8 mouse cellular contexts compared by ENCODE assay signal in genomic region chr9:31130357-31131204, GRCm38 (mm10). TPM values are rescaled to one million over a fixed set of nuclear protein-coding genes. Genes with fewer than 3 reads are reported as not detected.
DNase-seq lines count a peak whose midpoint lies in the region; ATAC-seq lines count a peak whose summit lies in the region.

No protein-coding gene starts in this region.

- intact Hi-C loops in left cerebral cortex, postnatal 10 days (cut with DNase I): no loop called here

- H3K9ac ChIP-seq in embryonic facial prominence, embryonic 14.5 days (ENCODE audit: low read depth, low read length): peak overlapping the region; percentile 61
- peak overlapping the region; percentile 63 for H3K9ac ChIP-seq in intestine, embryonic 15.5 days

- WGBS in embryonic facial prominence, embryonic 14.5 days: 13% methylated on average over 26 of the region's 26 CpGs
- 6% methylated on average over 26 of the region's 26 CpGs for WGBS in intestine, embryonic 15.5 days

- peaks cover 6% of the 10 kb centered on the region for H3K4me1 ChIP-seq in embryonic facial prominence, embryonic 14.5 days (ENCODE audit: control insufficient read depth, insufficient read depth, low read length)
- peaks cover 17% of the 10 kb centered on the region for H3K4me1 ChIP-seq in intestine, embryonic 15.5 days (replicated peaks)

- peak overlapping the region; percentile 50 for H3K4me3 ChIP-seq in embryonic facial prominence, embryonic 14.5 days (ENCODE audit: low read depth, low read length)
- H3K4me3 ChIP-seq in intestine, embryonic 15.5 days (replicated peaks): peak overlapping the region; percentile 57

- H3K4me2 ChIP-seq in embryonic facial prominence, embryonic 14.5 days (ENCODE audit: low read depth, low read length): peak overlapping the region; percentile 85
- peak overlapping the region; percentile 90 for H3K4me2 ChIP-seq in intestine, embryonic 15.5 days (replicated peaks)

- no peak for ATAC-seq in embryonic facial prominence, embryonic 14.5 days (ENCODE audit: low read depth)
- peak; percentile 18 for ATAC-seq in intestine, embryonic 15.5 days
- ATAC-seq in erythroid progenitor cell, adult 5-6 weeks (replicated peaks; ENCODE audit: low FRiP score, poor library complexity, severe bottlenecking): no peak
- ATAC-seq in cerebellum, adult (ENCODE audit: insufficient number of reproducible peaks, low FRiP score, low TSS enrichment): no peak

- DNase-seq in thymus, postnatal 0 days (ENCODE audit: low spot score): peak; percentile 30
- no peak for DNase-seq in thymus, postnatal 36 days
- DNase-seq in embryonic facial prominence, embryonic 14.5 days (ENCODE audit: low spot score): no peak
- peak; percentile 25 for DNase-seq in mesoderm, embryonic 11.5 days (ENCODE audit: low read depth, low spot score)
- no peak for DNase-seq in left cerebral cortex, postnatal 10 days (ENCODE audit: extremely low spot score in 1 of 2, low spot score in 2 of 2)

- H3K9me3 ChIP-seq in embryonic facial prominence, embryonic 14.5 days (ENCODE audit: control insufficient read depth, low read length): no peaks in the 10 kb centered on the region
- H3K9me3 ChIP-seq in intestine, embryonic 15.5 days: no peaks in the 10 kb centered on the region

- no peaks in the 10 kb centered on the region for H3K36me3 ChIP-seq in embryonic facial prominence, embryonic 14.5 days (ENCODE audit: control insufficient read depth, insufficient read depth, low read length)
- no peaks in the 10 kb centered on the region for H3K36me3 ChIP-seq in intestine, embryonic 15.5 days

- H3K27me3 ChIP-seq in embryonic facial prominence, embryonic 14.5 days (replicated peaks; ENCODE audit: control insufficient read depth, insufficient read depth, low read length): peaks cover 68% of the 10 kb centered on the region
- peaks cover 21% of the 10 kb centered on the region for H3K27me3 ChIP-seq in intestine, embryonic 15.5 days (replicated peaks)

- no peak overlapping the region for H3K27ac ChIP-seq in embryonic facial prominence, embryonic 14.5 days (replicated peaks; ENCODE audit: low read depth, low read length)
- peak overlapping the region; percentile 38 for H3K27ac ChIP-seq in intestine, embryonic 15.5 days

RNA-seq across cellular contexts. Expression of gene St14, which starts 1.1 kb away (rescaled TPM):
- polyA plus RNA-seq in thymus, postnatal 0 days (2015; fragmentation: Nextera tagmentation; extraction: Ambion mirVana): 11.0 and 11.6 TPM in 2 replicates
- polyA plus RNA-seq in embryonic facial prominence, embryonic 14.5 days (2014; fragmentation: Nextera tagmentation; extraction: Ambion mirVana): 12.2 and 13.2 TPM in 2 replicates
- polyA plus RNA-seq in intestine, embryonic 15.5 days (2015; fragmentation: Nextera tagmentation; extraction: Ambion mirVana): 73.9 and 82.5 TPM in 2 replicates
- total RNA-seq in left cerebral cortex, postnatal 10 days (2021): under 1 TPM; 0.30 to 0.49 TPM
- 0.36 TPM in 1 of 2 replicates, not detected in the other for total RNA-seq in erythroid progenitor cell, adult 5-6 weeks (2015; ENCODE audit: low replicate concordance)
- 0.90 TPM in 1 of 2 replicates, not detected in the other for total RNA-seq in erythroid progenitor cell, adult 5-6 weeks (2017; ENCODE audit: low replicate concordance)

Comparison
In these comparisons a context has a peak if more than half of its experiments do, and no peak if none do; other contexts are left out.
1. DNase-seq: peak in thymus, postnatal 0 days (single experiment) and mesoderm, embryonic 11.5 days (single experiment); none in thymus, postnatal 36 days (0 of 2), embryonic facial prominence, embryonic 14.5 days (single experiment) and left cerebral cortex, postnatal 10 days (0 of 2).